Mouse (Mus musculus): ENCODE results near the gene Sptan1.
"Not testable (repeated sequence)": the region's sequence is repeated elsewhere in the genome, so short reads cannot be mapped to it uniquely, and the experiment has no call there.

Sptan1 gene

GRCm38 (mm10) chr2:30010840-30011281, 45.5 kb downstream of the Sptan1 start:
- peak; percentile 41 for DNase-seq

- peak; percentile 71 for DNase-seq
Measured at GRCm38 (mm10) chr2:30014326-30014966, 49.1 kb downstream of the Sptan1 start.

DNA sequence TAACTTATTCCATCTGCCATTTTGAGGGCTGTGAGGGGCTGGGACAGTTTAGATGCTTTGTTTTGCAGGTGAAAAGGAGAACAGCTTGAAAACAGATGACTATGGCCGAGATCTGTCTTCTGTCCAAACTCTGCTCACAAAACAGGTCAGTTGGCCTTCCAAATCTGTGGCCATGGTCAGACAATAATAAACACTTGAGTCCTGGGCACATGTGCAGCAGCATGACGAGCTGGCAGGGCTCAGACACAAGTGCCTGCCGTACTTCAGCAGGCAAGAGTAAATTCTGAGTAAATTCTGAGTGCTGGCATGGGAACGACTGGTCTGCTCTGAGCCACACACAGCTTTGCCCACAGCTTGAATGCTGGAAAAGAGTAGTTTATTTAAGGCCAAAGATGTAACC, 60.1 kb downstream of the Sptan1 start:
- no peak for DNase-seq

- no peak for DNase-seq
Measured at GRCm38 (mm10) chr2:30026997-30027396, 61.6 kb downstream of the Sptan1 start.

- peak; percentile 27 for DNase-seq
Measured at GRCm38 (mm10) chr2:30032244-30032846, 67.0 kb downstream of the Sptan1 start.

DNA sequence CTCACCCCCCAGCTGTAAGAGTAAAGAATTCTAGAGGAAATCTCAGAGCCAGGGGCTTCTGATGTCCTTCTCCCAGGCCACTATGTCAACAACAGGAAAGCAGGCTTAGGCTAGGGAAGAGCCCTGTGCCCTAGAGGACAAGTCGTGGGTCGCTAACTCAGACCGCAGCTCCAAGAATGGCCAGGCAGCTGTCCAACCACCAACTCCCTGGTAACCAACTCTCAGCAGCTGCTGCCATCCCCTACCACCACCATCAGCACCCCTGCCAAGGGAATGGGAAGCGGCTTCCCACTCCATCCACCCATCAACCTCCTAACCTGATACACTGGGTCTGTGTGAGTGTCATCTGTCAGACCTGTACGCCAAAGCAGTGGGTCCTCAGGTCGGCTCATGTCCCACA, 67.6 kb downstream of the Sptan1 start:
- DNase-seq: no peak

DNA sequence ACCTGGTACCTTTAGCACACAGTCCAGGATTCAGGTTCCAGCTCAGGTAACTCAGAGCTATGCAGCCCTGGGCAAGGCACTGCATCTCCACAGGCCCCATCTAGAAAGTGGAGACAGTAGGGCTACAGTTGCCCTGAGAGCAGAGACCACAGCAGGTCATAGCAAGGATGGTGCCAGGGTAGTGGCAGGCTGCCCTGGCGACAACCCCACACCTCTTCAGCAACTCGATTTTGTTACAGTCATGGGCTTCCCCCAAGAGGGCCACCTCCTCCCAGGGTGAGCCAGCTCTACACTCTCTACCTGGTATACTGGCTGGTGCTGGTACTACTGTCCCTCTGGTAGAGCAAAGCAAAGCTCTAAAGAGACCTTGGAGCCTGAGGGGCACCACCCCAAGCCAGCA, 72.4 kb downstream of the Sptan1 start:
- no peak for DNase-seq

- DNase-seq: no peak
Measured at GRCm38 (mm10) chr2:30038370-30038769, 73.0 kb downstream of the Sptan1 start.

DNA sequence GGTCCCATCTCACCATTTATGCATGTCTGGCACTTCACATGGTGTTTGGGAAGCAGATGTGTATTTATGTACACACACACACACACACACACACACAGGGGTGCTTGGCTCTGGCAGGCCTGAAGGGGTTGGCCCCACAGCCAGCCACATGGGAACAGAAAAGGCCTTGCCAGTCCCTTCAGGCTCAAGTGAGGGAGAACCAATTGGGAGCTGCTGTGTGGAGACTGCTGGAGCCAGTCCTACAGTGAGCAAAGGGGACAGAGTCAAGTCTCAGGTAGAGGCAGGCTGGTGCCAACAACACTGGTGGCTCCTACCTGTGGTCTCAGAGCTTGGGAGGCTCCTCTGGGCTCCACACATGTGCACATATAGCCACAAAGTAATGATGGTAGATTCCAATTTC, 74.3 kb downstream of the Sptan1 start:
- DNase-seq: no peak

DNA sequence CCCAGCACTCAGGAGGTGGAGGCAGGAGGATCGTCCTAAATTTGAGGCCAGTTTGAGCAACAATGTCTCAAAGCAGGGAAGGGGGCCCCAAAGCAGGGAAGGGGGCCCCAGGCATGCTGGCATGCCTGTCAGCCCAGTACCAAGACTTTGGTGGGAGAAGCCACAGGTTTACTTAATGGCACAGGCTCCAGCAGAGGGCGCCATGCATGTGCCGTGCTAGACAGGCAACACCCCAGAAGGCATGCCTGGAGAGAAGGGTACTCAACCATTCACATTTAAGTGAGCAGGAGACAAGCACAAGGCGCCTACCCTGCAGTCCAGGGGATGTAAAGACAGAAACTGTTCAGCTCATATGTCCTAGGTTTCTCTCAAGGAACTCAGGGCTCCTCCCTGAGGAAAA, 77.1 kb downstream of the Sptan1 start:
- DNase-seq: peak; percentile 90

GRCm38 (mm10) chr2:30044550-30044949, 79.2 kb downstream of the Sptan1 start:
- no peak for DNase-seq

DNA sequence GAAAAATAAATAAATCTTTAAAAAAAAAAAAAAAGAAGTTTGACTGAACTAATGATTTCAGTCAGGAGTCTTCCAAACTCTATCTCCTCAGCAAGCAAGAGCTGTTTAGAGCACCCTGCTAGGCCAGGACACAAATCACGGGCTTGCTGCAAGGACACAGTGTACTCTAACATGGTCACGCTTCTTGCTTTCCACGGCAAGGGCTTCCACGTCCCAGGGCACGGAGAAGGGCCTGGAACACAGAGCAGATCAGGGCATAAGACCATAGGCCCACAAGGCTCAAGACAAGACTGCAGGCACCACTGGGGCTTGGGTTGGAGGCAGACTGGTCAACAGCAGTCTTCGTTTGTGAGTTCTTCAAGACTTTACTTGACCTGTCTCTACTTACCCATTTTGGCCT, 81.8 kb downstream of the Sptan1 start:
- no peak for DNase-seq

- DNase-seq: peak; percentile 28
Measured at GRCm38 (mm10) chr2:30048101-30048501, 82.7 kb downstream of the Sptan1 start.

- DNase-seq: peak; percentile 98
Measured at GRCm38 (mm10) chr2:30048699-30049388, 83.5 kb downstream of the Sptan1 start, which contains the start of gene Wdr34. Gene Wdr34 (minus strand): TSS chr2:30048881.

GRCm38 (mm10) chr2:30049831-30050230, 84.5 kb downstream of the Sptan1 start:
- no peak for DNase-seq

DNA sequence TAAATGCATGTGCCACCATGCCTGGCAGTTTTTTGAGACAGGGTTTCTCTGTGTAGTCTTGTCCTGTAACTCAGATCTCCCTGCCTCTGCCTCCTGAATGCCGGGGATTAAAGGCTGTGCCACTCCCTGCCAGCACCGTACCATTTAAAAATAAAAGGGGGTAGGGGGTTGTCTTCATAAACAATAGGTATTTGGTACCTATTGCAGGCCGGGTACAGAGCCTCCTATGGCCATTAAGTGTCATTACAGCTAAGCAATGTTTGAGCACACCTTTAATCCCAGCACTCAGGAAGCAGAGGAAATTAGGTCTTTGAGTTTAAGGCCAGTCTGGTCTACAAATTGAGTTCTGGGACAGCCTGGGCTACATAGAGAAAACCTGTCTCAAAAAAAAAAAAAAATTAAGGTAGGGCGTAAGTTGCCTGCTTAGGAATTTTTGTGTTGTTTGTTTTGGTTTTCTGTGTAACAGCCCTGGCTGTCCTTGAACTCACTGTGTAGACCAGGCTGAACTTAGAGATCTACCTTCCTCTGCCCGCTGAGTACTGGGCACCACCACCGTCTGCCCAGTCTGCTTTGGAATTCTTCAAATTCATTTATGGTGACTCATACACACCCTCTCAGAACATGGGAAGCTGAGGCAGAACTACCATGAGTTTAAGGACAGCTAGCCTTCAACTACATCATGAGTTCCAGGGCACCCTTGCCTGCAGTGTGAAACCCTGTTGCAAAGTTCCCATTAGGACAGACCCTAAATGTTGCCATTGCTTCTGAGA, 86.8 kb downstream of the Sptan1 start:
- DNase-seq: no peak

DNA sequence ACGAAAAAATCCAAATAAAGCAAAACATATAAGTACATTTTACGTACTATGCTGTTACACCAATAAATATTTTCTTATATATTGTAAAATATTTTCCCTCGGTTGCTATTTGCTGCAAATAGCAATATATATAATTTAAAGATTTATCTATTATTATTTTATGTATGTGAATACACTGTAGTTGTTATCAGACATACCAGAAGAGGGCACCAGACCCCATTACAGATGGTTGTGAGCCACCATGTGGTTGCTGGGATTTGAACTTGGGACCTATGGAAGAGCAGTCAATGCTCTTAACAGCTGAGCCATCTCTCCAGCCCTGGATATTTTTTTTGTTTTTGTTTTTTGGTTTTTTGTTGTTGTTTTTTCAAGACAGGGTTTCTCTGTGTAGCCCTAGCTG, 90.0 kb downstream of the Sptan1 start:
- not testable (repeated sequence) for DNase-seq

DNA sequence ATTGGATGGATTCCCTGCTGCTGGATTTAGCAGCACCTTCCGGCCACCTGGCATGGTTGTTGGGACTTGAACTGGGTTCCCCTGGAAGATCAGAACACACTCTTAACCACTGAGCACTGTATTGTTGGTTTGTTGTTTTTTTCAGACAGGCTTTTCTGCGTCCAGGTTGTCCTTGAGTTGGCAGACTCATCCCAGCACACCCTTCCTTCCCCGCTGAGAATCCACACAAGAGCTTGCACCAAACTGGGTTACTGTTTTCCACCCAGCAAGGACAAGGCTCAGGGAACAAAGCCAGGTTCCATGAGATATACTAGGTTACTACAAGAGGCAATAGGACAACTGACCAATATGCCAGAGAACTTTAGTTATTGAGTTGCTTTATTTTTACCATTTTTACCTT, 91.4 kb downstream of the Sptan1 start:
- DNase-seq: no peak

DNA sequence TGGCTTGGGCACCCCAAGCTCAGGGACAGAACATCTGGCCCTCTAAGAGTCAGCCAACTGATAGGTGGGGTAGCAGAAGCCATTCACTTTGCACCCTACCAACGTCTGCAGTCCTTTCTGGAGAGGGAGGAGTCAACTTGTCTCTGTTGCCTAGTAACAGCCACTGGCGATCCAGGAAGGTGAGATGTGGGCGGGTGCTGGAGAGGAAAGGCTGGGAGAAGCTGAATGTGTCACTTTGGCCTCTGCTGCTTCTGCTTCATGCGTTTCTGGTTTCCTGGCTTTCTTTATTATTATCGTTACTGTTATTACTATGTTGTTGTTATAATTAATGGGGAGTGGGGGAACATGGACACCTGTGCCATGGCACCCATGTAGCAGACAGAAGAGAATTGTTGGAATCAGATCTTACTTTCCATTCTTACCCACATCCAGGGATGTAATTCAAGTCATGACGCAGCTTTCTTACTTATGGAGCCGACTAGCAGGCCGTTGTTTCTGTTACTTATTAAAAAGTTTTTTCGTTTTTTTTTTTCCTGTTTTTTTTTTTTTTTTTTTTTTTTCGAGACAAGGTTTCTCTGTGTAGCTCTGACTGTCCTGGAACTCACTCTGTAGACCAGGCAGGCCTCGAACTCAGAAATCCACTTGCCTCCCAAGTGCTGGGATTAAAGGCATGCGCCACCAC, 92.0 kb downstream of the Sptan1 start, which contains the start of gene Set:
Set (plus strand) TSS at position 156 of the 682 bp plus-strand sequence.
- peak; percentile 38 for DNase-seq

GRCm38 (mm10) chr2:30058418-30058817, 93.1 kb downstream of the Sptan1 start:
- DNase-seq: no peak

DNA sequence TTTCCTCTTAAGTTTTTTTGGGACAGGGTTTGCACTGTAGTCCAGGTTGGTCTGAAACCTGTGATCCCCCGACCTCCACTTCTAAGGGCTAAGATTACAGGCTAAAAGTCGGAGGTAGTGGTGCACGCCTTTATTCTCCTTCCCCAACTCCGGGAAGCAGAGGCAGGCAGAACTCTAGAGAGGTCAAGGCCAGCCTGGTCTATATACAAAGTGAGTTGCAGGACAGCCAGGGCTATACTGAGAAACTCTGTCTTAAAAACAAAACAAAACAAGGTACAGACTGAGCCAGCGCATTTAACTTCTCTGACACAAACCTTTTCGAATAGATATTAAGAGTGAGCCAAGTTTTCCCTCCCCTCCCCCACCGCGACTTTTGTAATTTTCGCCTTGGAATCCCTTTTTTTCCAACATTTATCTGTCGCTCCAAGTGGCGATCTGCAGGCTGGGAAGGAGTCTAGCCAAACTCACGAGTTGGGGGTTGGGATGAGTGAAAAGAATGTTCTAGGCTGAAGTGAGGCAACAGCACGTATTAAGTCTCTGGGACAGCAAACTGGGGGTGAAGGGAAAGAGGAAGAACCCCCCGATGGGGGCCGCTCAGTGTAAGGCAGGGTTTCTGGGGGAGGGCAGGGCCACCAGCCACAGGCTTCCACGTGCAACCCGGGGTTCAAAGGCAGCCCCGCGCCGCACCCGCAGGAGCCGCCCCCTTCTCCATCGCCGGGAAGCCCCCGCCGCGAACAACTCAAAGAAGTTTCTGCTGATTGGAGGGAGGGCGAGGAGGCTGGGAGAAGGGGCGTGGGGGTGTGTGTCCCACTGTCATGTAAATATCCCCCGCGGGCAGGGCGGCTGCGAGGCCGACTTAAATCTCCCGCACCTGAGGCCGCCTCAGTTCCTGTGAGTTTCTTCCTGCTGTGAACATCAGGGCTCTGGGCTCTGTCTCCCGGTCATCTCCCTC, 96.1 kb downstream of the Sptan1 start:
- DNase-seq: peak; percentile 75

All from lung, postnatal 10 days (tissue).